Mouse (Mus musculus) megakaryocyte, embryonic 14.5 days (primary cell): Measurements from ENCODE around the gene Aamp.

Experiments
- FLI1 ChIP-seq: IDR thresholded peaks from 2 replicates; pipeline ENCODE4 v1.6.1; 2012; ENCODE audit warnings: low read length, inconsistent platforms, mixed read lengths
- GATA1 ChIP-seq: IDR thresholded peaks from 3 replicates; pipeline ENCODE4 v1.6.1; 2012; ENCODE audit warnings: mixed read lengths, low read length, inconsistent platforms, borderline replicate concordance

DNA sequence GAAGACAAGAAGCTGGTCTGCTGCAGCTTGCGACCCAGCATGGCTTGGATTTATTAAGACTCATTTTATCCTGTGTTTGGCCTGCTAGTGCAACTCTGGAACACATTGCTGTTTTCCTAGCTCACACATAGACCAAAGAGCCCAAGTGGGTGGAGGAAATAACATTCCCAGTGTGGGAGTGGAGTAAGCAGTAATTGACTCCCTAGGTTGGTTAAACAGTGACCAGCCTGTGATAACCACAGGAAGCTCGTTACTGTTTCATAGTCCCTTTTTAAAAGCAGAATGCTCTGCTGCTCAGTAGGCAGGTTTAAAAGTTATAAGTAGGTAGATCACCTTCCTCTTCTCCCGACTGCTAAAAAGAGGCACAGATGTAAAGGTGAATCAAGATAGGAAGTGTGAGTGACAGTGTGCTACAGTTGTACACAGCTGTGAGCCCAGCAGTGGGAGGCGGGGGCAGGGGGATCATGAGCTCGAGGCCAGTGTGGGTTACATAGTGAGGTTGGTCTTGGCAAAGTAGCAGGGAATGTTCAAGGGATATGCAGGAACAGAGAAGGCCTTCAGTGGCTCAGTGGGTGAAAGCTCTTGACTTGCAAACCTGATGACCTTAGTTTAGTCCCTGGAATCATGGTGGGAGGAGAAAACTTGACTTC is 35.1 kb downstream of the Aamp start:
- TF ChIP-seq GATA1, result no peak
- TF ChIP-seq FLI1, result no peak
